Mouse (Mus musculus): Measurements from ENCODE around the gene Apba3.

Gene Apba3

GRCm38 (mm10) chr10:81252424-81253419 is 14.0 kb upstream of the Apba3 start, which contains the start of gene Matk:
TSS of gene Matk (plus strand) at chr10:81252935.
- peak; percentile 78 for DNase-seq (ENCODE audit: low spot score)

- no peak for DNase-seq (ENCODE audit: low spot score)
Measured at GRCm38 (mm10) chr10:81254886-81255285, 11.9 kb upstream of the Apba3 start.

GRCm38 (mm10) chr10:81257158-81258039 is 9.4 kb upstream of the Apba3 start:
- no peak for DNase-seq (ENCODE audit: low spot score)

- DNase-seq (ENCODE audit: low spot score): no peak
Measured at GRCm38 (mm10) chr10:81259225-81259884, 7.4 kb upstream of the Apba3 start.

- no peak for DNase-seq (ENCODE audit: low spot score)
Measured at GRCm38 (mm10) chr10:81261025-81261424, 5.7 kb upstream of the Apba3 start.

- DNase-seq (ENCODE audit: low spot score): no peak
Measured at GRCm38 (mm10) chr10:81265540-81265939, 1.2 kb upstream of the Apba3 start.

- peak; percentile 80 for DNase-seq (ENCODE audit: low spot score)
Measured at GRCm38 (mm10) chr10:81268056-81268455, 1.3 kb downstream of the Apba3 start.

- no peak for DNase-seq (ENCODE audit: low spot score)
Measured at GRCm38 (mm10) chr10:81268643-81269412, 2.1 kb downstream of the Apba3 start.

- no peak for DNase-seq (ENCODE audit: low spot score)
Measured at GRCm38 (mm10) chr10:81272356-81272755, 5.6 kb downstream of the Apba3 start.

GRCm38 (mm10) chr10:81273842-81274241 is 7.1 kb downstream of the Apba3 start:
- no peak for DNase-seq (ENCODE audit: low spot score)

- DNase-seq (ENCODE audit: low spot score): no peak
Measured at GRCm38 (mm10) chr10:81277676-81278075, 10.9 kb downstream of the Apba3 start.

- DNase-seq (ENCODE audit: low spot score): no peak
Measured at GRCm38 (mm10) chr10:81279496-81279895, 12.7 kb downstream of the Apba3 start.

- no peak for DNase-seq (ENCODE audit: low spot score)
Measured at GRCm38 (mm10) chr10:81284189-81284588, 17.4 kb downstream of the Apba3 start.

- DNase-seq (ENCODE audit: low spot score): no peak
Measured at GRCm38 (mm10) chr10:81284719-81285118, 18.0 kb downstream of the Apba3 start.

GRCm38 (mm10) chr10:81285694-81286450 is 19.1 kb downstream of the Apba3 start:
- DNase-seq (ENCODE audit: low spot score): peak; percentile 97

GRCm38 (mm10) chr10:81286586-81286985 is 19.8 kb downstream of the Apba3 start:
- no peak for DNase-seq (ENCODE audit: low spot score)

- DNase-seq (ENCODE audit: low spot score): peak; percentile 88
Measured at GRCm38 (mm10) chr10:81287513-81288157, 20.9 kb downstream of the Apba3 start.

- DNase-seq (ENCODE audit: low spot score): peak; percentile 79
Measured at GRCm38 (mm10) chr10:81288601-81289000, 21.8 kb downstream of the Apba3 start.

GRCm38 (mm10) chr10:81289278-81289677 is 22.5 kb downstream of the Apba3 start:
- peak; percentile 79 for DNase-seq (ENCODE audit: low spot score)

- DNase-seq (ENCODE audit: low spot score): no peak
Measured at GRCm38 (mm10) chr10:81289811-81290210, 23.1 kb downstream of the Apba3 start.

Measured in testis, postnatal 10 days (tissue).